Mouse (Mus musculus): ENCODE measurements around the gene Tlx1. TPM values are rescaled to one million over a fixed set of nuclear protein-coding genes. Genes with fewer than 3 reads are reported as not detected.

Gene Tlx1
- polyA plus RNA-seq, 1 experiment, result not detected

DNA sequence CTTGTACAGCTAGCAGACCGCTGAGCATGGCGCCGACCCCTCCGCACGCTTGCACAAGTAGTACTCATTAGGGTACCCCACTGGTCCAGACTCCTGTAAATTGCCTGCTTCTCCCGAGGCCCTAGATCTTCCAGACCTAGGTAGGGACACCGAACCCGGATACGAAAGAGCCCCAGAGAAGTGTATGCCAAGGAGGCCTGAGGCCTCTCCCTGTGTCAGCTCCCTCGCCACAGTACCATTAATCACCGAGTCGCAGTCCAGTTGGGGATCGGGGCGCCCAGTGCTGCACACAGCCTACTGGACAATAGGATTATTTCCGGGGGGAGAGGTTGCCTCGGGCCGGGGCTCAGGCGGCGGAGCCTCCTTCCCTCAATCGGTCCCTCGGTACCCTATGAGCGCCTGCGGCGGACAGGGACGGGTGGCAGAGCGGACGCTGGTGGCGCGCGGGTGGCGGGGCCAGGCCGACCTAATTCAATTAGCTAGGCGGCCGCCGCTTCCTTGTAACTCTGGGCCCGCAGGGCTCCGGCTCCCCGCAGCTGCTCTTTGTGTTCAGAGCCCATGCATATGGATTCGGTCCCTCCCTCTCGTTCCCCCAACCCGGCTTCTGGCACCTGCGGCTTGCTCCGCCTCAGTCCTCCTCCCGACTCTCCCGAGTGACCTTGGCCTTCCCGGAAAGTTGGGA lies 7.1 kb upstream of the Tlx1 start:
- Histone ChIP-seq H3K27ac (ENCODE audit: insufficient read depth, low read length) (no peak overlapping the region), H3K4me3 (ENCODE audit: insufficient read depth, low read length) (no peak overlapping the region), H3K4me1 (ENCODE audit: control insufficient read depth, insufficient read depth, low read length) (no peaks in the 10 kb centered on the region)
- TF ChIP-seq CTCF (IDR thresholded peaks at IDR 0.05; ENCODE audit: borderline replicate concordance, insufficient read depth, low read length), result no peak
- TF ChIP-seq POLR2A (IDR thresholded peaks at IDR 0.05; ENCODE audit: low read depth, low read length), result no peak

DNA sequence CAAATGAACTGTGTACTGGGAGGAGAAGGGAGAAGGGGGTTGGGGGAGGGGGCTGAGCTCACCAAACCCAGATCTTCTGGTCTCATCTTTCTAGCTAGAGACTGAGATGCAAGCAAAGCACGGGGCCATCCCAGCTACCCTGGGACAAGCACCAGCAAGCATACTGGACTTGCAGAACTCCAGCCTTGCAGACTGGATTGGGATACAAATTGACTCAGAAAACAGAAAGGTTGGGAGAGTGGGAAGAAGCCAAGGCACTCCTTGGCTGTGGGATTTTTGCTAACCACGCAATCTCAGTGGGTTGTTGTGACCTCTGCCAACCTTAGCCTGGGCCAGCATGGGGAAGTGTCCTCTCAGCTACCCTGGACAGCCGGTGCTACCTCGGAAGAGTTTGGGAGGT lies 3.4 kb upstream of the Tlx1 start:
- Histone ChIP-seq H3K27ac (ENCODE audit: insufficient read depth, low read length) (no peak overlapping the region), H3K4me3 (ENCODE audit: insufficient read depth, low read length) (no peak overlapping the region), H3K4me1 (ENCODE audit: control insufficient read depth, insufficient read depth, low read length) (no peaks in the 10 kb centered on the region)
- TF ChIP-seq POLR2A (IDR thresholded peaks at IDR 0.05; ENCODE audit: low read depth, low read length), result no peak
- TF ChIP-seq CTCF (IDR thresholded peaks at IDR 0.05; ENCODE audit: borderline replicate concordance, insufficient read depth, low read length), result no peak

DNA sequence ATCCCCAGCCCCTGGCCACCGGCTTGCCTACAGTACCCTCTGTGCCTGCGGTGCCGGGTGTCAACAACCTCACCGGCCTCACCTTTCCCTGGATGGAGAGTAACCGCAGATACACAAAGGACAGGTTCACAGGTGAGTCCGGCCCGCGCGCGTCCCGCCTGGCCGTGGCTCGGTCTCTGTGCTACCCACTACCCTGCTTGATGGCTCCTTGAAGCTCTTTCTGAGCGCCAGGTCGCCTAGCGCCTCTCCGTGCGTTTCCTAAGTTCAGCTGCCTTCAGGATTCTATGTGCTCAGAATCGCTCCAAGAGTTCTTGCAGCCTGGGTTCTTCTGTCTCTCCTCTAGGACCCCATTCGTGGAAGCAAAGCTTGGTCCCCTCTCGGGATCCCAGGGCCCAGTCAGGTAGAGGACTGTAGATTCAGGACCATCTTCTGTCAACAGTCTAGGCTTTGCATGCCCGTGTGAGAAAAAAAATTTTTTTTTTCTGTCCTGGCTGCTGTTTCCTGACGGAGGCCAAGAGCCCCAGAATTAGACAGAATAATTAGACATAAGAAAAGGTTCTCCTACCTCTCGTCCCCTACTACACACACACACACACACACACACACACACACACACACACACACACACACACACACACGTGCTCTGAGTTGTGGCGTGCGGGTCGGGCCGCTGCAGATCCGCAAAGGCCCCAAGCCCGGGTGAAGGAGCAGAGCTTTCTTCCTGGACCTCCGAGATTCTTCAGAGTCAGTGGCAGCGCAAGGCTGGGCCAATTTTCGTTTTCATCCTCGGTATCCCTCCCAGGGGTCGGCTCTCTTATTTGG lies 1.1 kb downstream of the Tlx1 start:
- Histone ChIP-seq H3K4me3 (ENCODE audit: insufficient read depth, low read length) (no peak overlapping the region), H3K27ac (ENCODE audit: insufficient read depth, low read length) (no peak overlapping the region), H3K4me1 (ENCODE audit: control insufficient read depth, insufficient read depth, low read length) (no peaks in the 10 kb centered on the region)
- TF ChIP-seq CTCF (IDR thresholded peaks at IDR 0.05; ENCODE audit: borderline replicate concordance, insufficient read depth, low read length) (no peak), POLR2A (IDR thresholded peaks at IDR 0.05; ENCODE audit: low read depth, low read length) (no peak)

DNA sequence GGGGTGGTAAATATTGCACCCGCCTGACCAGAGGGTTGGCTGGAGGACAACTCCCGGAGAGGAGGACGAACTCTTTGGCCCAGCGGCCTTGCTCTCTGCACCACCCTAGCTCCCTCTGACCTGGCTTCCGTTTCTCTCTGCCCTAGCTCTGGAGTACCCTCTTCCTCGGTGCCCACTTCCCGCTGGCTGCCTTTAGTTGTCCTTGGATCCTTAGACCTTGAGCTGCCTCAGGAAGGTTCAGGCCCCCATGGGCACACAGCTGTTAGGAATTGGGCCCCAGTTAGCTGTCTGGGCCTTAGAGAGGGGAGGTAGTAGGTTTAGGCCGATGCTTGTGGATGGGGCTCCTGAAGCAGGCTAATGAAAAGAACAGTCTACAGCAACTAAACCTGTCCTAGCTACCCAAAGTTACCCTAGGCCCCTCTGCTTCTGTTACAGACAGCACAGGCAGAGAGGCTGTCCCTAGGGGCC lies 1.7 kb downstream of the Tlx1 start:
- Histone ChIP-seq H3K4me1 (ENCODE audit: control insufficient read depth, insufficient read depth, low read length) (no peaks in the 10 kb centered on the region), H3K4me3 (ENCODE audit: insufficient read depth, low read length) (no peak overlapping the region), H3K27ac (ENCODE audit: insufficient read depth, low read length) (no peak overlapping the region)
- TF ChIP-seq CTCF (IDR thresholded peaks at IDR 0.05; ENCODE audit: borderline replicate concordance, insufficient read depth, low read length), result no peak
- TF ChIP-seq POLR2A (IDR thresholded peaks at IDR 0.05; ENCODE audit: low read depth, low read length), result no peak

DNA sequence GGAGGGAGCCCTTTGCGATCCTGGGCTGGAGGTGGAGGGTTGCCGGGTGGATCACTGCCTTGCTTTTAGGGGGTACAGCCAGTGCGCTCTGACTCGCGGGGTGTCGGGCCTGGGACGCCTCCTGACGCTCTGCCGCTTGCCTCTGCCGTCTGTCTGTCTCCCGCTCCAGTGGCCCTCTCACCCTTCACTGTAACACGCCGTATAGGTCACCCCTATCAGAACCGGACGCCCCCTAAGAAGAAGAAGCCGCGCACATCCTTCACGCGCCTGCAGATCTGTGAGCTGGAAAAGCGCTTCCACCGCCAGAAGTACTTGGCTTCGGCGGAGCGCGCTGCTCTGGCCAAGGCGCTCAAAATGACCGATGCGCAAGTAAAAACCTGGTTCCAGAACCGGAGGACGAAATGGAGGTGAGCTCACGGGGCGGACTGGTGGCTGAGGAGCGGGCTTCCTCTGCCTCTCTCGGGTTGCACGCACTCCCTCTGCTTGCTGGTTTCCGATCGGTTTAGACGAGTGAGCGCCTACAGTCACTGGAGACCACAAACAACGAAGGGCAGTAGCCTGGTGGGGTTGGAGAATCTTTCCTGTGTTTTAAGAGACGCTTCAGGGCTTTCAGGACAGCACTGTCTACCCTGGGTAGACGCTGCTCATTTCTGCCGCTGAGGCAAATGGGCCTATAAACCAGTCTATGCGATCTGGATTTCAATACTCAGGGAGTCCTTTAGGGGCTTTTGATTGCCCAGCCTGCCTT lies 3.0 kb downstream of the Tlx1 start:
- no peak for TF ChIP-seq CTCF (IDR thresholded peaks at IDR 0.05; ENCODE audit: borderline replicate concordance, insufficient read depth, low read length)
- TF ChIP-seq POLR2A (IDR thresholded peaks at IDR 0.05; ENCODE audit: low read depth, low read length), result no peak
- H3K4me1 ChIP-seq (ENCODE audit: control insufficient read depth, insufficient read depth, low read length), result no peaks in the 10 kb centered on the region
- H3K27ac ChIP-seq (ENCODE audit: insufficient read depth, low read length), result no peak overlapping the region
- no peak overlapping the region for H3K4me3 ChIP-seq (ENCODE audit: insufficient read depth, low read length)

DNA sequence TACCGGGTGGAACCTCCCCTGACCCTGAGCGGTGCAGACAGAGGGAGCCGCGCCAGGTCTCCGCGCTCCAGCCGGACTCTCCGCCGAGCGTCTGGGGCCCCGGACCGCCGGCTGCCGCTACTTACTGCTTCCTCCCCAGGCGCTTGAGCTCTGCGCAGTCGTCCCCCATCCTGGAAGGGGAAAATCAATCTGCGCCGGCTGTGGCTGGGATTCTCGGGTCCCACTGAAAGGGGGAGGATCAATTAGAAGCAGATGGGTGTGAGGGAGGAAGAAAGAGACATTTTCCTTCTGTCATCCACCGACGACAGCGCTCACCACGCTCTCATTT lies 3.5 kb downstream of the Tlx1 start:
- H3K27ac ChIP-seq (ENCODE audit: insufficient read depth, low read length), result no peak overlapping the region
- TF ChIP-seq CTCF (IDR thresholded peaks at IDR 0.05; ENCODE audit: borderline replicate concordance, insufficient read depth, low read length) (no peak), POLR2A (IDR thresholded peaks at IDR 0.05; ENCODE audit: low read depth, low read length) (no peak)

DNA sequence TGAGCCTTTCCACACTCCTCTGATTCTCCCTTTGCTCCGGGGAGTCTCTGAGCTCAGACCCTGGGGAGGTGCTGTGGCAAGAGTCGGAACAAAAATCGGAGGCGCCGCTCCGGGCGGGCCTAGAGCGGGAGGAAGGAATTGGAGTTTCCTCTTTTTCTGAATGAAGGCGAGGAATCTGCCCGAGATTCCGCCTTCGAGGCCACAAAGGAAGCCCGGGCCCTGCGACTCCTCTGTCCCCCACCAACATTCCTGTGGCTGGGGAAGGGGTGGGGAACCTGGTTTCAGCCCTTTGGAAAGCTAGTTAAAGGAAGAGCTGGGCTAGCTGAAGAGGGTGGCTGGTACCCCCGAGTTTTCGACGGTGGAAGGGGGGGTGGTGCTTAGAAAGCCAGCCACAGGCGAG lies 4.0 kb downstream of the Tlx1 start:
- H3K4me3 ChIP-seq (ENCODE audit: insufficient read depth, low read length), result no peak overlapping the region
- no peak overlapping the region for H3K27ac ChIP-seq (ENCODE audit: insufficient read depth, low read length)
- H3K4me1 ChIP-seq (ENCODE audit: control insufficient read depth, insufficient read depth, low read length), result no peaks in the 10 kb centered on the region
- TF ChIP-seq POLR2A (IDR thresholded peaks at IDR 0.05; ENCODE audit: low read depth, low read length) (no peak), CTCF (IDR thresholded peaks at IDR 0.05; ENCODE audit: borderline replicate concordance, insufficient read depth, low read length) (no peak)

More for the DNA sequence above, 3.5 kb downstream of the Tlx1 start:
- no peaks in the 10 kb centered on the region for H3K4me1 ChIP-seq (ENCODE audit: control insufficient read depth, insufficient read depth, low read length)
- no peak overlapping the region for H3K4me3 ChIP-seq (ENCODE audit: insufficient read depth, low read length)

DNA sequence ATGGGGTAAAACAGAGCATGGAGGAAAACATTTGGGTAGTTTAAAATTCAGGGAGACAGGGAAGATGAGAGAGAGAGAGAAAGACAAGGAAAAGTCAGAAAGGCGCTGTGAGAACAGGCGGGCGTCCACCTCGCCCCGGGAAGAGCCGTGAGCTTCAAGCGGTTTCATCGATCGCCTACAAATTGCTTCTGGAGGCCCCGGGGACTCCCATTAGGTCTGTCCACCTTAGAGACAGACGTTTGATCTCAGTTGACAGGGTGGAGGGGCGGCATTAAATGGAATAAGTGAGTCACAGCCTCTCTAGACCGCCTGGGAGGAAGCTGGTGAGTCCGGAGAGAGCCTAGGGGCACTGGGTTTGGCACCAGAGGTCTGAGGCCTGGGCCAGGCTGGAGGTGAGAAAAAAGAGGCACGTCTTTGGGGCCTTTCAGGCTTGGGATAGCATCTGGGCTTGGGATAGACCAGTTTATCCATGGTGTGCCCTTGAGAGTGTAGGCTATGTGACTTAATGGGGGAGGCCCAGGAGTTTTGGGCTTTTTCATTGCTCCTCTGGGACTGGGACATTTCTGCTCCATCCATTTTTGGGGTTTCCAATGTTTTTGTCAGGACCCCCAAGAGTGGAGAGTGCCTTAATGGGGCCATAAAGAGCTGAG lies 4.8 kb downstream of the Tlx1 start:
- Histone ChIP-seq H3K4me3 (ENCODE audit: insufficient read depth, low read length) (no peak overlapping the region), H3K27ac (ENCODE audit: insufficient read depth, low read length) (no peak overlapping the region), H3K4me1 (ENCODE audit: control insufficient read depth, insufficient read depth, low read length) (no peaks in the 10 kb centered on the region)
- no peak for TF ChIP-seq POLR2A (IDR thresholded peaks at IDR 0.05; ENCODE audit: low read depth, low read length)
- TF ChIP-seq CTCF (IDR thresholded peaks at IDR 0.05; ENCODE audit: borderline replicate concordance, insufficient read depth, low read length), result no peak

DNA sequence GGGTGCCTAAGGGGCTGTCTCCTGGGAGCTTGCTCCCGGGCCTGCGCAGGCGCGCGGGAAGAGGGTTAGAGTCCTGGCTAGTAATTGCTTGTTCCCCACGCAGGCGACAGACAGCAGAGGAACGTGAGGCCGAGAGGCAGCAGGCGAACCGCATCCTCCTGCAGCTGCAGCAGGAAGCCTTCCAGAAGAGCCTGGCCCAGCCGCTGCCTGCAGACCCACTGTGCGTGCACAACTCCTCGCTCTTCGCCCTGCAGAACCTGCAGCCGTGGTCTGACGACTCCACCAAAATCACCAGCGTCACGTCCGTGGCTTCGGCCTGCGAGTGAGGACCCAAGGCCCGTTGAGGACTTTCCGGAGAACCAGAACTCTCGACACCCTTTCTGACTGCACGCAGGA lies 5.3 kb downstream of the Tlx1 start:
- Histone ChIP-seq H3K4me3 (ENCODE audit: insufficient read depth, low read length) (no peak overlapping the region), H3K4me1 (ENCODE audit: control insufficient read depth, insufficient read depth, low read length) (no peaks in the 10 kb centered on the region), H3K27ac (ENCODE audit: insufficient read depth, low read length) (no peak overlapping the region)
- TF ChIP-seq CTCF (IDR thresholded peaks at IDR 0.05; ENCODE audit: borderline replicate concordance, insufficient read depth, low read length), result no peak

Data from embryonic fibroblast, embryonic 13.5 days (primary cell).